Mouse (Mus musculus) layer of hippocampus, adult 2 months (tissue): Measurements from ENCODE around the gene Prickle1. TPM values are rescaled to one million over a fixed set of nuclear protein-coding genes. Genes with fewer than 3 reads are reported as not detected.

Experiments
- DNase-seq, 2 experiments: peaks; one replicate each; pipeline ENCODE4 v3.0.0; 2022; ENCODE audit warnings: low spot score in 2 of 2
- H3K27ac ChIP-seq: fragments of 200-600 bp; 2 replicates; pipeline ENCODE4 v1.8.1; 2022
- H3K4me3 ChIP-seq: fragments of 200-600 bp; 2 replicates; pipeline ENCODE4 v1.8.1; 2022; ENCODE audit warnings: mild to moderate bottlenecking
- CTCF ChIP-seq: fragments of 200-600 bp; conservative IDR thresholded peaks from 2 replicates; pipeline ENCODE4 v1.8.1; 2022; ENCODE audit warnings: antibody characterized with exemption, mild to moderate bottlenecking, moderate library complexity
- total RNA-seq, 2 experiments: library from RNA; stranded (reverse); gene quantifications; 2 replicates each; pipeline ENCODE4 v1.2.3; 2021

Prickle1 gene
- total RNA-seq, 2 experiments from 2014 or later = 67.4 to 69.2 TPM

DNA sequence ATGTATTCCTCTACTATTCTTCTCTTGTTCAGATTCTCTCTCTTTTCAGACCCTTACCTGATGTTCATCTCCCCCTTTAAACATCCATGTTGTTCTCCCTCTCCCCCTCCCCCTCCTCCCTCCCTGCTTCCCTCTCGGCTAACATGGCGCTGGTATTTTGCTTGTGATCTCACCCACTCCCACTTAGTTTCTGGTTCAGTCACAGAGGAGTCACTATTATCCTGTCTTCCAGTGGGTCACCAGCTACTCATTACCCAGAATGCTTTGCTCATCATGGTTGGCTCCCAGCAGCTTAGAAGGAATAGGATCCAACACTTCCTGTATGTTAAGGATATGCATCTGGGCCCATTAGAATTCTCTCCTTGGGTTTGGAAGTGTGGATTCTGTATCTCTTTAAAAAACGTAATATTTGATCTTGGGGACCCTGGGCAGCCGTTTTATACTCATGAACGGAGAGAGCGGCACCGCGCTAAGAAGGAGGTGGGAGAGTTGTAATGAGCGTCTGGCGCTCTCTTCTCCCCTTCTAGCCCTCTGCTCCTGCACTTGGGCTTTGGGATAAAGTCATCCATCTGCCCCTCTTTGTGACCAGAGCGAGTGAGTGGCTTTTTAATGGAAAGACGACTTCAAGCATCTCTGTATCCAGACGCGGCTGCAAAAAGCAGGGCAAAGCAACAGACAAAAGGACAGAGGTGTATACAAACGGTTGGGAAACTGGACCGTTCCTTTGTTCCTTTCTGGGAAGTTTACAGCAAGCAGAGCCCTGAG, 16.0 kb upstream of the Prickle1 start:
- DNase-seq = no peak
- TF ChIP-seq CTCF = no peak
- no peak overlapping the region for H3K4me3 ChIP-seq
- H3K27ac ChIP-seq = peak overlapping the region; percentile 88

DNA sequence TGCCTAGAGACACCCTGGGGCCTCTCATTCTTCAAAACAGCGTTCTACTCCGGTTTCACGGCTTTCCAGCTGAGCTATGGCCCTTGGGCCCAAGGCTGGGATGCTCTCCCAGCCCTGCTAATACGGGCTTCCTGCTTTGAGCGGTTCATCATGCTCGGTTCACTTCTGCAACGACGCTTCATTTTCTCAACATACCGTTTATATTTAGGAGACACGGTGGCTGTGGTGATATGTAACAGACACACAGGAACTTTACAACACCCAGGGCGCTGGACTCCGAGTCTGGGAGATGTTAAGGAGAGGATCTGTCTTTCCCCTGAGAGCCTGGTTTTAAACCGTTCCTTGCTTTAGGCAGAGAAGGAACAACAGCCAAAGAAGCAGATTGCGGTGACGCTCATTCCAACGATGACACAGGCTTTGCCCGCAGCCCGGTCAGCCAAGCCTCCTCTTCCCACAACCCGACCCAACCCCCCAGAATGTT, 15.1 kb upstream of the Prickle1 start:
- TF ChIP-seq CTCF = no peak
- Histone ChIP-seq H3K27ac (peak overlapping the region; percentile 88), H3K4me3 (no peak overlapping the region)
- DNase-seq = peak in 1 of 2 experiments; percentile 35

DNA sequence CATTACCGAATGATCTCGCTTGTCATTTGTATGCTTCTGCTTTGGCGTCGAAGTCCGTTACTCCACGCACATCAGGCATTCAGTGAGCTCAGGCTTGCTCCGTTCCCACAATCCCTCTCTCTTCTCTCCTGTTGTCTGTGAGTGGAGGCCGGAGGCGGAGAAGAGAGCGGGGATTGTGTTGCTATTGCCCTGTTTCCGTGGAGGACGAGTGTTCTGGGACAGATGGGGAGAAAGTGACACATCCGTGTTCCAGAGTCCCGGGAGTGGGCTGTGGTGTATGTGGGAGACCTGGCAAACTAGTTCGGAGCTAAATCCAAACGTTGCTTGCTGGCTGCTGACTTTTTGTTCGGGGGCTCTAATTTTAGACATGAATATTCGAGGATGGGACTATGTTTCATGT, 14.6 kb upstream of the Prickle1 start:
- no peak for TF ChIP-seq CTCF
- DNase-seq = peak; percentile 82 to 84
- Histone ChIP-seq H3K27ac (peak overlapping the region; percentile 88), H3K4me3 (no peak overlapping the region)

DNA sequence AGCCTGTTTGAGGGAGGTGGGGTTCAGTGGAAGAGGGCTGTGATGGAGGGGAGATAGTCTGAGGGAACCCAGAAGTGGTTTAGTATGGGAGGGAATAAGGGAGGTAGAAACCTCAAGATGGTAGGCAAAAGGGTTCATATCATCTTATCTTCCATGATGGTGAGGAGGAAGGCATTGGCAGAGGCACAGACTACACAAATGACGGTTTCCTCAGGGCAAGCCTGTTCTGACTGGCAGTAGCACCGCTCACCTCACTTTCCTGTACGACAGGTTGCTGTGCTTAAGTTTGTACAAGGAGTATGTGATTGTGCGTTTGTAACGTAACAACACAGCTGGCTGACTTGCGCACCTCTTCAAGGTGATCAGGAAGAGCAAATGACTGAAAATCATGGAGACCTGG, 7.2 kb upstream of the Prickle1 start:
- no peak for DNase-seq
- Histone ChIP-seq H3K27ac (no peak overlapping the region), H3K4me3 (no peak overlapping the region)
- no peak for TF ChIP-seq CTCF

DNA sequence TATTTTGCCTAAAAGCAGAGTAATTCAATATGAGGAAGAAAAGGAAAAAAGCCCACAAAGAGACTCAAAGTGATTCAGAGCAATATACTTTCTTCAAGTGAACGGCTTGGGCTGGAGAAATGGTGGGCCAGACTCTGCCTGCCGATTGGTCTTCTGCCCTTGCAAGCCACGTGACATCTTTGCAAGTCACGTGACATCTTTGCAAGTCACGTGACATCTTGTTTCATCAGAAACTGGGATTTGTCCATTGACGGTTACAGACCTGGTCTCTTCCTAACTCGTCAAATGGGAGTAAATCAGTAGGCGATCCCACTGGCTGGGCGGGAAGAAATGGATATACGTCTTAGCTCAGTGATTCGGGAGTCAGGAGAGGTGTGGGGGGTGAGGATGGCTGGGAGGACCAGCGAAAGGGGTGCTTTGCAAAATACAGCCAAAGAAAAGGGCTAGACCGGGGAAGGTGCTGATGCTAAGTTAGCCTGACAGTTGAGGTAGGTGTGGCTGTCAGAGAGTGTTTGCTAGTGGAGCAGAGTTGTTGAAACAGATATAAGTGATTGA, 5.8 kb upstream of the Prickle1 start:
- Histone ChIP-seq H3K4me3 (no peak overlapping the region), H3K27ac (no peak overlapping the region)
- DNase-seq = no peak
- no peak for TF ChIP-seq CTCF

DNA sequence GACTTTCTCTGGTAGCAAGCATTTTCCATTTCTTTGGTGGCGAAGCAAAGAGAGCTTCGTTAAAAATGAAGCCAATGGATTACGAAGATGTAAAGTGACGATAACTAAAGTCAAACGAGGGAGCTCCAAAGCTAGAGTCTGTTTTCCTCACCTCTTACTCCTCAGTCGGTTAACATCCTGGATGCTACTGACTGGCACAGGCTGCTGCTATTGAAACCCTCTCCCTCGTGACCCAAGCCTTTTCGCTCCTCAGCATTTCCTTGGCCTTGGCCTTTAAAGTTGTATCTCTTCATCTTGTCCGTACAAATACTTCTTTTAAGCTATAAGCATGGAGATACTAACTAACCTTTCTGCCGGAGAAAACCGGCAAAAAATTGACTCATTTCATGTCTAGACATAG, 1.3 kb upstream of the Prickle1 start:
- no peak for TF ChIP-seq CTCF
- H3K4me3 ChIP-seq = peak overlapping the region; percentile 71
- H3K27ac ChIP-seq = peak overlapping the region; percentile 97
- DNase-seq = no peak

DNA sequence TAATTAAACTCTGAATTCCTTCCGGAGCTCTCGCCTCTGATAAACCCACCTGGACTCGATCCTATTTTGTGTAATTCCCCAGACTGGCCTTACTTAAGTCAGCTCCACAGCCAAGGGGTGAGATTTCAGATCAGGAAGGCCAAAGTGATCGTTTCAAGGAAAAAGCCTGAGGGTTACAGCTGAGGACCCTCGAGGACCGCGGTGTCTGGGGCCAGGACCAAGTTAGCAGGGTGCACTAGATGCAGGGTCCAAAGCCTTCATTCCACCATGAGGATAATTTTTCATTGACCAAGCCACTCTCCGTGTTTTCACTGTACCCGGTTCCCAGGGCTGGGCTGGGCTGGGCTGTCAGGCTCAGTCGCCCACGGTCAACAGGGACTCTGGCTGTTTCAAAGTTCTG, 594 bp upstream of the Prickle1 start:
- H3K27ac ChIP-seq = peak overlapping the region; percentile 97
- TF ChIP-seq CTCF = no peak
- DNase-seq = peak; percentile 62 to 74
- H3K4me3 ChIP-seq = peak overlapping the region; percentile 71

DNA sequence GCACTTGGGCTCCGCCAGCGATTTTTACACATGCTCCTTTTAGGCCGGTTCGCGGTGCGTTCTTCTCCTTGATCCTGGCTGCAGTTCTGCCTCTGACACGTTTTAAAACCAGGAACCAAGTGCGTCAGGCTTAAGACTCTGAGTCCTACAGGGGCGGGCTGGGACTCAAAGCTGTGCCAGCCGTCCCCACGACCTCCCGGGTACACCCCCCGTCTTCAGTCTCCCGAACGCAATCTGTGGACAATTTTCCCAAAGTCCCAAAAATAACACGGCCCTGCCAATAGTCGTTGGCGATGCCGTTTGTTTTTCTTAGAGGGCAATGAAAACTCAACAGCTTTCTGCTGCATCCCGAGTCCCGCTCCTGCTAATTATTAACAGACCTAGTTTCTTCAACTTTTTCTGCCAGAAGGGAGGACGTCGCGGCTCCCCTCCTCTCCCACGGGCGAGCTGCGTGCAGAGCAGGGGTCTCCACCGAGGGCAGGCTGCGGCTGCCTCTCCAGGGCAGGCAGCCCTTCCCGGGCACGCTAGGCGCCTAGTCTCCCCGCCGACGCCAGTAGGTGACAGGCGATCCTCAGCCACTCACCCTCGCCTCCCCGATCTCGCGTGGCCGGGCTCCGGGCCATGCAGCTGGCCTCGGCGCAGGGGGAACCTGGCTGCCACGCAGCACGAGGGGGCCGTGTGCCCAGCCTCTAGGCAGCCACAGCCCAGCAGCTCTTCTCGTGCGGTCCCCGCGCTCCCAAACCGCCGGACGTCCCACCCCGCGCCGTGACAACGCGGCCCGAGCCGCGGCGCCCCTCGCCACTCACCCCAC, 598 bp downstream of the Prickle1 start:
- peak overlapping the region; percentile 71 for H3K4me3 ChIP-seq
- peak in 1 of 2 experiments; percentile 38 for DNase-seq
- peak overlapping the region; percentile 97 for H3K27ac ChIP-seq
- 0 out of 2 replicates have a peak, but pooled peaks have one; percentile 24 for TF ChIP-seq CTCF

DNA sequence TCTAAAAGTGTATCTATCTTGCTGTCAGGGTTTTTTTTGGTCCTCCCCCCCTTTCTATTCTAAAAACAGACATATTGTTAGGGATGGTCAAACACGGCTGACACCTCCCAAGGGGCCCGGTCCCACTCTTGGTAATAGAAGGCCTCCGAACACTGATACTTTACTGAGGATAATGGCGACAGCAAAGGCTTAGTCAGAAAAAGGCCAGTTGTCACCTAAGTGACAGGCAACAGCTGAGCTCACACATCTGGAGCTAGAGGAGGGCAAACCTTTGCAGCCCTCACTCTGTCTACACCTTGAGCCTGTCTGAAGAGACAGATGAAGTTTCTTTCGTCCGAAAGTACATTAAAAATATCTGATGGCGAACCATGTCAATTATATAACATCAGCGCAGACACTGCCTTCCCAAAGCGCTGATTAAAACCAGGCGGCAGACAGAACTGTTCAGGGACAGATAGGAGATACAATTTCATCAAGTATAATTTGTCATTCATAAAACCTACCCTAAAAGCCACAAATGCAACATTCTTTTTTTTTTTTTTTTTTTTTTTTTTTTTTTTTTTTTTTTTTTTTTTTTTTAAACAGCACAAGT, 1.3 kb downstream of the Prickle1 start:
- H3K27ac ChIP-seq = peak overlapping the region; percentile 97

DNA sequence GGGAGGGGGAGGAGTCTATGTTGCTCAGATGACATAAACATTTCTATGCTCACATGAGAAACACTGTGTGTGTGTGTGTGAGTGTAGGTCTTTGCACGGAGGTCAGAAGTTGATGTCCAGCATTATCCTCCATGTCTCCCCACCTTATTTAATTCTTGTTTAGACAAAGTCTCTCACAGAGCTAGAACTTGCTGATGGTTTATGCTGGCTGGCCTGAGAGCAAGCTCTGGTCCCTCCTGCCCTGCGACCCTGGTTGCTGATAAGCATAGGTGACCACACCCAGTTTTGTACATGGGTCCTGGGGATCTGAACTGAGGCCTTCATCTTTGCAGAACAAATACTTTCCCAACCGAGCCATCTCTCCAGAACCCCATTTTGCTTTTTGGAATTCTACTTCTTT, 3.1 kb downstream of the Prickle1 start:
- no peak for TF ChIP-seq CTCF
- no peak for DNase-seq
- peak overlapping the region; percentile 71 for H3K4me3 ChIP-seq
- peak overlapping the region; percentile 97; the same call in 1 of the 2 replicates for H3K27ac ChIP-seq

More for the DNA sequence above, 1.3 kb downstream of the Prickle1 start:
- DNase-seq = peak in 1 of 2 experiments; percentile 27
- peak overlapping the region; percentile 71 for H3K4me3 ChIP-seq
- no peak for TF ChIP-seq CTCF

DNA sequence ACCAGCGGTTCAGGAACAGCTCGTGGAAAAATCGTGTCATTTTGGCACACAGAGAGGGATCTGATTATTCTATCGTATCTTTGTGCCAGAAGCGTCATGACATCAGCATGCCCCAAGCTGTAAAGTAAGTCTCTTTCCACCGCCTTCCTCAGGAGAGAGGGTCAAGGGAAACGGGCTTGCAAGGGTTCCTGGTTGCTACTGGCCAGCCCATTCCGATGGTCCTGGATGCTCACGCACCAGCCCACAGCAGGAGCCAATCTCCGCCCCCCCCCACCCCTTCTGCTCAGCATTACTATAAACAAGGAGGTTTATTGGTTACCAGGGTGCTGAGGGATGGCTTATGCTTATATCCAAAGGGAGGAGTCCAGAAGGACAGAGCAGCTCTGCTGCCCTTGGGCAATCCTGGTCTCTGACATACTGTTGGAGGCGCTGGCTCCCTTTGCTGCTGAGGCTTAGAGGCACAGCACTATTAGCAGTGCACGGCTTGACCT, 3.8 kb downstream of the Prickle1 start:
- peak; percentile 36 for TF ChIP-seq CTCF
- no peak for DNase-seq
- Histone ChIP-seq H3K4me3 (peak overlapping the region; percentile 71), H3K27ac (peak overlapping the region; percentile 97; the same call in 1 of the 2 replicates)

DNA sequence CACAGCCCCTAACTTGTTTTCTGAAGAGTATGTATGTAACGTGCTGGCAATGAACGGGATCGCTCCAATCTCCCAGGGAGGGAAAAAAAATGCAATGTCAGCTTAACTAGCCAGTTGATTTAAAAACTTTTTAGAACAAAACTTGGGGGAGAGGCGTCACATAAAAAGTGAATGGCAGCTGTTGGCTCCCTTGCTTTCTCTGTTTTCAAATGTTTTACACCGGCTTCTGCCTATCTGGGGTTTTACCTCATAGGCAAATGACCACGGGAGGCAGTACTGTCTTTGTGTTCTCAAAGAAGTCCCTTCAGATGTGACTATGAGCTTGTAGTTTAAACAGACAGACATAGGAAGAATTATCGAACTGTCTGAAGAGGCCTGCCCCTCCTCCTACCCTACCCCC, 4.3 kb downstream of the Prickle1 start:
- H3K27ac ChIP-seq = peak overlapping the region; percentile 97; the same call in 1 of the 2 replicates
- peak; percentile 51 for TF ChIP-seq CTCF
- DNase-seq = no peak
- H3K4me3 ChIP-seq = peak overlapping the region; percentile 71
